Mouse (Mus musculus) midbrain, embryonic 11.5 days (tissue): Measurements from ENCODE around the gene Mlh3. TPM values are rescaled to one million over a fixed set of nuclear protein-coding genes. Genes with fewer than 3 reads are reported as not detected.
A peak's percentile ranks its signal among the peaks of the same experiment; 100 is the strongest.

Experiments used
- ATAC-seq: fragments of 200-750 bp; cut with Nextera tagmentation; 2 replicates; pipeline ENCODE4 v1.8.0; 2017; ENCODE audit warnings: moderate TSS enrichment, moderate library complexity; ENCODE audit not compliant: low FRiP score
- DNase-seq: peaks from one replicate; pipeline ENCODE4 v3.0.0; 2015; ENCODE audit warnings: low spot score; ENCODE audit errors: missing footprints
- H3K27ac ChIP-seq: fragments of 300-500 bp; sonication (generic); 2 replicates; pipeline ENCODE4 v1.5.1; 2014; ENCODE audit warnings: low read depth, low read length
- H3K27me3 ChIP-seq: fragments of 300-500 bp; sonication (generic); 2 replicates; pipeline ENCODE4 v1.6.1; 2014; ENCODE audit warnings: mild to moderate bottlenecking, low read length, moderate library complexity, mixed read lengths; ENCODE audit not compliant: control insufficient read depth, insufficient read depth
- H3K36me3 ChIP-seq: fragments of 300-500 bp; sonication (generic); 2 replicates; pipeline ENCODE4 v1.6.1; 2014; ENCODE audit warnings: mild to moderate bottlenecking, low read length, moderate library complexity, mixed read lengths; ENCODE audit not compliant: control insufficient read depth, insufficient read depth
- H3K4me1 ChIP-seq: fragments of 300-500 bp; sonication (generic); 2 replicates; pipeline ENCODE4 v1.6.1; 2014; ENCODE audit warnings: low read length; ENCODE audit not compliant: control insufficient read depth, insufficient read depth
- H3K4me2 ChIP-seq: fragments of 300-500 bp; sonication (generic); 2 replicates; pipeline ENCODE4 v1.6.1; 2014; ENCODE audit warnings: mild to moderate bottlenecking, moderate library complexity
- H3K4me3 ChIP-seq: fragments of 300-500 bp; sonication (generic); 2 replicates; pipeline ENCODE4 v1.5.1; 2014; ENCODE audit warnings: low read depth, low read length
- H3K9ac ChIP-seq: fragments of 300-500 bp; sonication (generic); 2 replicates; pipeline ENCODE4 v1.6.1; 2014; ENCODE audit warnings: low read length
- H3K9me3 ChIP-seq: fragments of 300-500 bp; sonication (generic); 2 replicates; pipeline ENCODE4 v1.6.1; 2016; ENCODE audit warnings: low read length; ENCODE audit not compliant: control insufficient read depth
- WGBS: fragments of 180-500 bp; shearing (Covaris S2); extraction: QIAGEN DNeasy Blood & Tissue Kit; methylation state at CpG from one replicate; pipeline ENCODE4 v1.1.7; 2014; 5-methylcytosine and 5-hydroxymethylcytosine counted together
- polyA plus RNA-seq: library from polyadenylated mRNA; unstranded; fragments of >200 nt; fragmentation: Nextera tagmentation; extraction: Ambion mirVana; gene quantifications from 2 replicates; pipeline ENCODE4 v1.2.1, GENCODE M21; 2014

The Mlh3 gene
- polyA plus RNA-seq, 1 experiment from 2014 or later = 10.4 TPM

DNA sequence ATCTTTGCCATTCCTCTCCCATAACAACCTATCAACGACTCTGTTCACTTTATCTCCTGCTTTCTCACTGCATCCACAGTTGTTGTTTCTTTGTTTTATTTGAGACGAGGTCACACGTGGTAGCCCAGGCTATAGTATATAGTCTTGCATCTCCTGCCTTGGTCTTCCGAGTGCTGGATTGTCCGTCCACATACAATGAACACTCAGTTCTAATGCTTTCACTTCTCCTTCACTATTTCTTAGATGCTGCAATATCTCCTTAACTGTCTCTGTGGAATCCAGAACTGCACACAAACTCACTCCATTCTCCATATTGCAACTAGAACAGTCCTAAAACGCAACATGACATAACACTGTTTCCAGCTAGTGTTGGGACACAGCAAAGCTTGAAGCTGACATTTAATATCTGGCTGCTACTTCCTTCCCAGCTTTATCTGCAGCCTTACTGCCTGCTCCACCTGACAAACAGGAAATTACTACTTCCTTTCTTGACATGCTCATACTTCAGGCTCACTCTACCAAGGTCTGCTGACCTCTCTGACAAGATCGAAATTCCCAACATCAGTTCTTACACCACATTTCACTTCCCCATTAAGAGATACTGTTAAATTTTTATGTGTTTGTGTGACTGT, 13.3 kb downstream of the Mlh3 start:
- DNase-seq = no peak
- WGBS = 88% methylated on average over 7 of the region's 7 CpGs
- no peaks in the 10 kb centered on the region for H3K9me3 ChIP-seq

DNA sequence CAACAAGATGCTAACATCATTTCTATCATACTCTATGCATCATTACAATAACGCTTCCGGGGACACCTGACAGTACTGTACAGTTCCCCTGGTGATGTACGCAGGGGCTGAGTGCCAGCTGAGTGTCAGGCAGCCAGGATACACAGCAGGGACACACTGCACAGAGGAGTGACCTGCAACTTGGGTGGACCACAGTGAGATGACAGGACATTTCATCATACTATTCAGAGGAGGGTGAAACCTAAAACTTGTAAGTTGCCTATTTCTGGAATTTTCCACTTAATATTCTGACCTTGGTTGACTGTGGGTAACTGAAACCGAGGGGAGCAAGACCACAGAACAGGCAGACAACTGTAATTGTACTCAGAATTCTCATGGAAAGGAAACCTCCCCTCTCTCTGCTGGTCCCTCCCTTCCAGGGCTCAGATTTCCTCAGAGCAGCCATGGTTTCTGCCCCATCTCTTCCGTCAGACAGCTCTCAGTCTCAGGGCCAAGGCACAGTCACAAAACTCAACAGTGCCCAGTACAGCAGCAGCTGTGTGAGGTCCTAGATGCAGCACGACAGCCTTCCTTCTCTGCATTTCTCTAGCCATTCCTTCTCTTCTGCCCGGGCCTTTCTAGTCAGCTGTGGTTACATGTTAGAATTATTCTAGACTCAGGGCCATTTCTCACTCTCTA, 14.2 kb downstream of the Mlh3 start:
- no peaks in the 10 kb centered on the region for H3K9me3 ChIP-seq
- no peak overlapping the region for H3K4me2 ChIP-seq
- no peaks in the 10 kb centered on the region for H3K27me3 ChIP-seq
- H3K36me3 ChIP-seq = no peaks in the 10 kb centered on the region; the same call in 1 of the 2 replicates
- DNase-seq (no peak), ATAC-seq (no peak)
- H3K9ac ChIP-seq = no peak overlapping the region
- H3K27ac ChIP-seq = no peak overlapping the region
- WGBS = 76% methylated on average over 7 of the region's 7 CpGs
- no peaks in the 10 kb centered on the region for H3K4me1 ChIP-seq
- no peak overlapping the region for H3K4me3 ChIP-seq

More for the DNA sequence above, 13.3 kb downstream of the Mlh3 start:
- no peak overlapping the region for H3K4me3 ChIP-seq
- no peaks in the 10 kb centered on the region for H3K4me1 ChIP-seq
- no peak overlapping the region for H3K27ac ChIP-seq
- H3K4me2 ChIP-seq = no peak overlapping the region
- ATAC-seq = no peak
- H3K27me3 ChIP-seq = no peaks in the 10 kb centered on the region
- H3K9ac ChIP-seq = no peak overlapping the region
- H3K36me3 ChIP-seq = no peaks in the 10 kb centered on the region; the same call in 1 of the 2 replicates

DNA sequence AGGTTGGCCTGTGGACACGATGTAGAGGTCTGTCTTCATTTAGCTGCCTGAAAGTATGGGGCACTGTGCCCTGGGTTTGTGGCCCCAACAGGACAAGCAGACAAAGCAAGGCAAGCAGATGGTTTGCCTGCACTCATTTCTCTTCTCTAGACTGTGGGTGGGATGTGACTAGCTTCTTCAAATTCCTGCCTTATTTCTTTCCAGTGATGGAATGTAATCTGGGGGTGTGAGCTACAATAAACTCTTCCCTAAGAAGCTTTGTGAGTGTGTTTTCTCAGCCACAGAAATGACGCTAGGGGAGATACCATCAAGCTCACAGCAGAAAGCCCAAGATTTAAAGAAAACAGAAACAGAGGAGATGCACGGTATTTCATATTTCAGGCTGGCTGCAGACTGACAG, 18.3 kb downstream of the Mlh3 start:
- 93% methylated on average over 3 of the region's 3 CpGs for WGBS
- Histone ChIP-seq H3K36me3 (no peaks in the 10 kb centered on the region; the same call in 1 of the 2 replicates), H3K4me3 (no peak overlapping the region), H3K27me3 (no peaks in the 10 kb centered on the region), H3K9ac (no peak overlapping the region), H3K4me1 (no peaks in the 10 kb centered on the region), H3K4me2 (no peak overlapping the region), H3K9me3 (no peaks in the 10 kb centered on the region), H3K27ac (no peak overlapping the region)
- no peak for ATAC-seq
- no peak for DNase-seq

DNA sequence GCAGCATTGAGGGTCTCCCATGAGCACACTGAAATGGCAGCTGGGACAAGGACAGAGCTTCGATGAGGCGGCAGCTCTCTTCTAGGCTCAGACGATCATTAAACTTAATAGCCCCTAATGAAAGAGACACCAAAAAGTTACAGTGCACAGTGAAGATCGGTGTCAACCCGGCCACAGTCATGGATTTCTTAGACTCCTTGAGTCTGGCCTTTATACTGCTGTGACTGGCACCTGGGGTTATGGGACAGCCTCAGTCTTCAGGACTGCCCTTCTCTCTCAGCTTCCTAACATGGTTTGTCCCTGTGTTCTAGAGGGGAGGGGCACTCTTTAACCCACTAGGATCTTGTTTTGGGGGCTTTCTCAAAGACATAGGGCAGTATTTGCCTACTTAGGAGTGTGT, 32.8 kb downstream of the Mlh3 start:
- no peak for ATAC-seq
- H3K27ac ChIP-seq = no peak overlapping the region

DNA sequence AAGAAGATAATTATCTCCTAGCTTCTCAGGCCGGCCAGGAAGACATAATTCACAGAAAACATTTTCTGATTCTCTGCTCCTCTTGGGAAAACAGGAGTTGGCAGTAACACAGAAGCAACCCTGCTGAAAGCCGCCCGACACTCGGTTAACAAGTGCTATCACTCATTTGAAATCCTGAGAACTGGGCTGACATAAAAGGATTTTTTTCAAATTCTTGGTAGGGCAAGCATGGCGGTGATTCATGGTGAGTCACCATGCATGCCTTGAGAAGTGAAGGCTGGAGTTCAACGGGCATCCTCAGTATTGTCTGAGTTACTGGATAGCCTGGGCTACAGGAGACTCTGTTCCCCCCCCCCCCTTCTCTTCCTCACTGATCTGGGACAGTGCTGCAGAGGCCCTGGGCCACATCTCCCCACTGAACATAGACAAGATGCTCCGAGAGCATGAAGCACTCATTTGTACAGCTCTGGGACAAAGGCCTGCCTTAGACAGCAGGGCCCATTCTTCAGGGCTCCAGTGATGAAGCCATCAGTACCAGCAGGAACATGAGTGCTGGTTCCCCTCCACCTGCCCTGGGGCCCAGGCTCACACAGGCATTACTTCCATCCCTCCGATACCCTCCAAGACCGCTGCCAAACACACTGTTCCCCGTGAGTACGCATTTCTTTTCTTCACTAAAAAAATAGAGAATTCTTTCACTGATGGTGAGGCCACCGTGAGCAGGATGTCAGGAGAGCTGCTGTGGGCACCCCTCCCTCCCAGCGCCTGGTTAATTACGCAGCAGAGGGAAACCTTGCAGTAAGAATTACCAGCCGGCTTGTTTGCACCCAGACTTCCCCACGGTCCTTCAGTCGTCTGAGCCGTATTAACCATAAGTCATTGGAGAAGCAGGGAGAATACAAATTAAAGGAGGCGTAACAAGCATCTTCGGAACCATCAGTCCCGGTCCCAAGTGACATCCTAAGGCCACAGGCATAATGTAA, 36.7 kb downstream of the Mlh3 start:
- H3K27ac ChIP-seq = no peak overlapping the region

More for the DNA sequence above, 32.8 kb downstream of the Mlh3 start:
- Histone ChIP-seq H3K27me3 (no peaks in the 10 kb centered on the region), H3K9me3 (no peaks in the 10 kb centered on the region), H3K4me2 (no peak overlapping the region), H3K36me3 (no peaks in the 10 kb centered on the region), H3K4me1 (no peaks in the 10 kb centered on the region), H3K9ac (no peak overlapping the region), H3K4me3 (no peak overlapping the region)
- 94% methylated on average over 5 of the region's 5 CpGs for WGBS
- no peak for DNase-seq

DNA sequence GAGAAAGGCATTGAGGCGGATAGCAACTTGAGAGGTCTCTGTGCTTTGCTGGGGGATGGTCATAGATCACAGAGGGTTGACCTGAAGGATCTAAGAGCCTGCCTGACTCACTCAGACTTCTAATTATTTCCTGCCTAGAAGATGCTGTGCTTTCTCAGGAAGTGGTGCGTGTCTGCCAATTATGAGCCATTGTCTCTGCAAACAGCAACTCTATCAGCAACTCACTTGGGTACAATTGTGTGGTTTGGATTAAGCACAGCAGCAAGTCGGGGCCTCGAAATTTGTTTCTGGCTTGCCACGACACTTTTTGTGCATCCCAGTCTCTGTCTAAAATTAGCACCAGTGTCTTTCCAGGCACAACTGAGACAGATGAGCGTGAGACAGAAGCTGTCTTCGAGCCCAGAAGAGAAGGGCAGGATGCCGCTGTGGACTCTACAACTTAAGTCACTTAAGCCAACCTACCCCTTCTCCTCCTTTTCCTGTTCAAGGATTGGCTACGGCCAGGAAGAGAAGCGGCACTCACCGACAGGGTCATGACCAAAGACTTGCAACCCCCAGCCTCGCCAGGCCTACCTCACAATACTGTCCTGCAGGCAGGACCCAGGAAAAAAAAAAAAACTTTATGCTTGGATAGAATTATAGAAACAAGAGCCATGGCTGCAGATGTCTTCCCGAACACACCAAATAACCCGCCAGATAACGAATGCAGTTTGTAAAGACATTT, 42.4 kb downstream of the Mlh3 start:
- no peak overlapping the region for H3K4me3 ChIP-seq
- WGBS = 82% methylated on average over 15 of the region's 15 CpGs
- H3K27ac ChIP-seq = no peak overlapping the region
- no peaks in the 10 kb centered on the region for H3K4me1 ChIP-seq
- peaks cover 16% of the 10 kb centered on the region; the same call in 1 of the 2 replicates for H3K36me3 ChIP-seq
- no peaks in the 10 kb centered on the region for H3K9me3 ChIP-seq
- H3K4me2 ChIP-seq = no peak overlapping the region
- H3K27me3 ChIP-seq = no peaks in the 10 kb centered on the region
- DNase-seq = no peak
- no peak overlapping the region for H3K9ac ChIP-seq
- no peak for ATAC-seq

More for the DNA sequence above, 36.7 kb downstream of the Mlh3 start:
- Histone ChIP-seq H3K4me1 (no peaks in the 10 kb centered on the region), H3K4me3 (no peak overlapping the region), H3K36me3 (no peaks in the 10 kb centered on the region), H3K9me3 (no peaks in the 10 kb centered on the region), H3K9ac (no peak overlapping the region), H3K4me2 (no peak overlapping the region), H3K27me3 (no peaks in the 10 kb centered on the region)
- no peak for DNase-seq
- 81% methylated on average over 21 of the region's 21 CpGs for WGBS
- no peak for ATAC-seq

DNA sequence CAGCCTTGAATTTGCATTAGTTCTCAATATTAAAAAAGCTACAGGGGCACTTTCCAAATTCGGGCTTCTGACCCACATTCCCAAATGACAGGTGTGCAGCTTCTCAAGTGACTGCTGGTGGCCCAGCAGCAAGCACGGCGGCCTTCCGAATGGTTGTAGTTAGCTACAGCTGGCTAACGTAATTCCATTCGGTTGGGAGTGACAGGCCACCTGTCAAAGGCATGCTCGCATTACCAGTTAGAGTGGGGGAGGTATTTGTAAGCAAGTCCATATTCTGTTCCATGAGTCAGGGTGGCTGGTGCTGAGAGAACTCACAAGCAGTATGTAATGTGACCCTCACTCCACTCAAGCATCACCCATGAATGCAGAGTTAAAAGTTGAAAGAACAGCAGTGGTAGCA, 43.2 kb downstream of the Mlh3 start:
- Histone ChIP-seq H3K9ac (no peak overlapping the region), H3K27me3 (no peaks in the 10 kb centered on the region), H3K4me2 (no peak overlapping the region), H3K9me3 (no peaks in the 10 kb centered on the region), H3K36me3 (peaks cover 23% of the 10 kb centered on the region; the same call in 1 of the 2 replicates), H3K27ac (no peak overlapping the region), H3K4me1 (no peaks in the 10 kb centered on the region), H3K4me3 (no peak overlapping the region)
- WGBS = 83% methylated on average over 7 of the region's 7 CpGs
- ATAC-seq (no peak), DNase-seq (no peak)

DNA sequence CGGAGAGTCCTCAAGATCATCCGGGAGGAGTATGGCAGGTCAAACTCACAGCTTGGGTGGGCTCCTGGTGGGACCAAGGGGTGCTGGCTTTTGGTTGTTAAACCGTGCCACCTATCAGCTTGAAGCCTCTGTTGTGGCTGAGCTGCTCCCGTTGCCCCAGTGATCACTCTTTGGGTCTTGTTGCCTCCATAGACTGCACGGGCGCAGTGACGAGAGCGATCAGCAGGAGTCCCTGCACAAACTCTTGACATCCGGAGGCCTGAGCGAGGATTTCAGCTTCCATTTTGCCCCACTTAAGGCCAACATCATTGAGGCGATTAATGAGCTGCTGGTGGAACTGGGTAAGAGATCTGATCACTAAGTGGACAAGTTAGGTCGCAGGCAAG, 50.5 kb downstream of the Mlh3 start:
- peaks cover 11% of the 10 kb centered on the region for H3K4me1 ChIP-seq
- peak overlapping the region; percentile 89 for H3K4me2 ChIP-seq
- peak; percentile 20 for ATAC-seq
- WGBS = 3% methylated on average over 12 of the region's 12 CpGs
- H3K27ac ChIP-seq = no peak overlapping the region
- peak overlapping the region; percentile 72 for H3K4me3 ChIP-seq
- peak overlapping the region; percentile 70 for H3K9ac ChIP-seq
- H3K36me3 ChIP-seq = peaks cover 15% of the 10 kb centered on the region; the same call in 1 of the 2 replicates
- no peaks in the 10 kb centered on the region for H3K9me3 ChIP-seq
- no peaks in the 10 kb centered on the region for H3K27me3 ChIP-seq
- DNase-seq = no peak
